Mouse (Mus musculus) kidney, embryonic 16.5 days (tissue): ENCODE measurements at regions not wholly inside any gene's neighbourhood (a gene's known extent, or its start where the extent isn't known, plus 50 kb on each side); places are given as distances from the start of the nearest gene placed in this dataset.

Experiments used
- ATAC-seq: fragments of 200-750 bp; cut with Nextera tagmentation; 2 replicates; pipeline ENCODE4 v1.8.0; 2017; ENCODE audit warnings: moderate TSS enrichment; ENCODE audit not compliant: low FRiP score, low TSS enrichment
- H3K27ac ChIP-seq: fragments of 300-500 bp; sonication (generic); 2 replicates; pipeline ENCODE4 v1.5.1; 2014; ENCODE audit warnings: low read length
- H3K27me3 ChIP-seq: fragments of 300-500 bp; sonication (generic); 2 replicates; pipeline ENCODE4 v1.6.1; 2014; ENCODE audit warnings: low read length, control low read depth, mixed read lengths; ENCODE audit not compliant: insufficient read depth
- H3K36me3 ChIP-seq: fragments of 300-500 bp; sonication (generic); 2 replicates; pipeline ENCODE4 v1.6.1; 2014; ENCODE audit warnings: low read length, control low read depth, mixed read lengths; ENCODE audit not compliant: insufficient read depth
- H3K4me1 ChIP-seq: fragments of 300-500 bp; sonication (generic); 2 replicates; pipeline ENCODE4 v1.6.1; 2014; ENCODE audit warnings: low read length, control low read depth, mixed read lengths; ENCODE audit not compliant: insufficient read depth
- H3K4me2 ChIP-seq: fragments of 300-500 bp; sonication (generic); replicated peaks from 2 replicates; pipeline ENCODE4 v1.6.1; 2014; ENCODE audit warnings: low read depth, low read length
- H3K4me3 ChIP-seq: fragments of 300-500 bp; sonication (generic); 2 replicates; pipeline ENCODE4 v1.5.1; 2014; ENCODE audit warnings: mild to moderate bottlenecking, low read length
- H3K9ac ChIP-seq: fragments of 300-500 bp; sonication (generic); replicated peaks from 2 replicates; pipeline ENCODE4 v1.6.1; 2014; ENCODE audit warnings: low read length
- H3K9me3 ChIP-seq: fragments of 300-500 bp; sonication (generic); 2 replicates; pipeline ENCODE4 v1.6.1; 2016; ENCODE audit warnings: low read length, control low read depth
- WGBS: fragments of 180-500 bp; shearing (Covaris S2); extraction: QIAGEN DNeasy Blood & Tissue Kit; methylation state at CpG from one replicate; pipeline ENCODE4 v1.1.7; 2014; 5-methylcytosine and 5-hydroxymethylcytosine counted together

DNA sequence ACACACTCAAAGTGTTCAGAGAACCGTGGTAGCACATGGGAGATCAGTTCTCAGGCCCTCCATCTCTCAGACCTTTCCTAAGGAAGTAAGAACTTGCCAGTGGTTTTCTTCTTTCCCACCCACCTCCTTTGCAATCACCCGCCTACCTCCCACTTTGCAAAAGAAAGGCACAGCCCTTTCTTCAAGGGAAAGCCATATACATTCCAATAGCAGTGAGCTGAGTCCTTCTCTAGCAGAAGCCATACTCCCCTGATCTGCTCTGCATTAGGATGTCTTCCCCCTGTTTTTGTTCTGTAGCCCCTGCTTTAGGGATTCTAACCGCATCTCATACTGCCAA, 99.1 kb downstream of the Rnd3 start:
- 66% methylated on average over 3 of the region's 3 CpGs for WGBS
- no peaks in the 10 kb centered on the region for H3K27me3 ChIP-seq
- H3K4me2 ChIP-seq: no peak overlapping the region
- H3K27ac ChIP-seq: no peak overlapping the region
- H3K36me3 ChIP-seq: no peaks in the 10 kb centered on the region
- H3K9me3 ChIP-seq: no peaks in the 10 kb centered on the region
- ATAC-seq: no peak
- H3K4me1 ChIP-seq: no peaks in the 10 kb centered on the region
- H3K4me3 ChIP-seq: no peak overlapping the region
- no peak overlapping the region for H3K9ac ChIP-seq

GRCm38 (mm10) chr2:51049101-51049833, 99.6 kb downstream of the Rnd3 start:
- no peak overlapping the region for H3K9ac ChIP-seq
- ATAC-seq: no peak
- H3K27me3 ChIP-seq: no peaks in the 10 kb centered on the region
- H3K4me1 ChIP-seq: no peaks in the 10 kb centered on the region
- no peaks in the 10 kb centered on the region for H3K9me3 ChIP-seq
- WGBS: 81% methylated on average over 8 of the region's 8 CpGs
- no peak overlapping the region for H3K27ac ChIP-seq
- no peak overlapping the region for H3K4me2 ChIP-seq
- H3K4me3 ChIP-seq: no peak overlapping the region
- no peaks in the 10 kb centered on the region for H3K36me3 ChIP-seq

DNA sequence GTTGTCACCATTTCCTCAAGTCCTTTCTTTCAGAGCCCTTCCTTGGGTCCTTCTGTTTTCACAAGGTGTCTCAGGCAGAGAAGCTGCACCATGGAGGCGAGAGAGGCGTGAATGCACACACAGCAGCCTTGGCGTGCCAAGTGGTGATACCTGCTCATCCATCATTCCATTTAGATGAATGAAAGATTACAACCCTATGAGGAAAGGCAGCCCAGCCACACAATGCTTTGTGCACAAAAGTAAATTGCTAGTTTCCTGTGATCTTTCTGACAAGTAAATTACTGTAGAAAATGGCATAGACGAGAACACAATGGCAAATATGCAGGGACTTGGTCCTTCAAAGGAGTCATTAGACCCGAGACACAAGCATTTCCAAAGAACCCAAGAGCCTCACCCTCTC, 101.4 kb downstream of the Rnd3 start:
- no peak overlapping the region for H3K27ac ChIP-seq
- H3K4me1 ChIP-seq: no peaks in the 10 kb centered on the region
- no peaks in the 10 kb centered on the region for H3K27me3 ChIP-seq
- H3K9me3 ChIP-seq: no peaks in the 10 kb centered on the region
- H3K36me3 ChIP-seq: no peaks in the 10 kb centered on the region
- no peak for ATAC-seq
- no peak overlapping the region for H3K4me2 ChIP-seq
- no peak overlapping the region for H3K9ac ChIP-seq
- no peak overlapping the region for H3K4me3 ChIP-seq
- 82% methylated on average over 5 of the region's 5 CpGs for WGBS

- no peak overlapping the region for H3K9ac ChIP-seq
- no peak overlapping the region for H3K27ac ChIP-seq
- no peaks in the 10 kb centered on the region for H3K9me3 ChIP-seq
- H3K4me1 ChIP-seq: no peaks in the 10 kb centered on the region
- no peak overlapping the region for H3K4me2 ChIP-seq
- ATAC-seq: no peak
- no peaks in the 10 kb centered on the region for H3K27me3 ChIP-seq
- H3K36me3 ChIP-seq: no peaks in the 10 kb centered on the region
- no peak overlapping the region for H3K4me3 ChIP-seq
- WGBS: 89% methylated on average over 2 of the region's 2 CpGs
Observed at GRCm38 (mm10) chr2:51045626-51046025, 103.3 kb downstream of the Rnd3 start.

DNA sequence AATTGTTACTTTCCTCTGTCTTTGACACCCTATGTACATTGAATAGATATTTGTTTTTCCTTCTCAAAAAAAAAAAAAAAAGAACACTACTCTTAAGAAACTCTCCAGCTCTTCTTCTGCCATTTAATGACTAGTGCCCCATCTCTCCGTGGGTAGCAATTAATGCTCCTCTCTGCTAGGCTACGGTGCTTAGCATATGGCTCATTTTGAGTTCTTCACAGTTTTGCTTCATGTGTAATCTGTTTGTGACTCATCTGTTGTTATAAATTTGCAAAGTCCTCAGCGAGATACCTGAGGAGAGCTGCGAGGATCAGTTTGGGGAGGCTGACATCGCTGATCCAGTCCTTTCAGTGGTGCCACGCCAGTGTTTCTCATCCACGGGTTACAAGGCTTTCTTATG, 107.8 kb downstream of the Rnd3 start:
- H3K4me2 ChIP-seq: no peak overlapping the region
- WGBS: 48% methylated on average over 7 of the region's 7 CpGs
- H3K27ac ChIP-seq: no peak overlapping the region
- H3K27me3 ChIP-seq: no peaks in the 10 kb centered on the region
- no peak overlapping the region for H3K4me3 ChIP-seq
- H3K4me1 ChIP-seq: 0 out of 2 replicates have a peak, but pooled peaks cover 3% of the 10 kb centered on the region
- H3K9ac ChIP-seq: no peak overlapping the region
- H3K36me3 ChIP-seq: no peaks in the 10 kb centered on the region
- no peak for ATAC-seq
- no peaks in the 10 kb centered on the region for H3K9me3 ChIP-seq

GRCm38 (mm10) chr2:51038685-51039084, 110.2 kb downstream of the Rnd3 start:
- H3K27ac ChIP-seq: no peak overlapping the region
- H3K27me3 ChIP-seq: no peaks in the 10 kb centered on the region
- H3K9ac ChIP-seq: no peak overlapping the region
- H3K4me3 ChIP-seq: no peak overlapping the region
- 47% methylated on average over 6 of the region's 6 CpGs for WGBS
- ATAC-seq: no peak
- H3K4me2 ChIP-seq: no peak overlapping the region
- no peaks in the 10 kb centered on the region for H3K36me3 ChIP-seq
- 0 out of 2 replicates have a peak, but pooled peaks cover 3% of the 10 kb centered on the region for H3K4me1 ChIP-seq
- H3K9me3 ChIP-seq: no peaks in the 10 kb centered on the region

DNA sequence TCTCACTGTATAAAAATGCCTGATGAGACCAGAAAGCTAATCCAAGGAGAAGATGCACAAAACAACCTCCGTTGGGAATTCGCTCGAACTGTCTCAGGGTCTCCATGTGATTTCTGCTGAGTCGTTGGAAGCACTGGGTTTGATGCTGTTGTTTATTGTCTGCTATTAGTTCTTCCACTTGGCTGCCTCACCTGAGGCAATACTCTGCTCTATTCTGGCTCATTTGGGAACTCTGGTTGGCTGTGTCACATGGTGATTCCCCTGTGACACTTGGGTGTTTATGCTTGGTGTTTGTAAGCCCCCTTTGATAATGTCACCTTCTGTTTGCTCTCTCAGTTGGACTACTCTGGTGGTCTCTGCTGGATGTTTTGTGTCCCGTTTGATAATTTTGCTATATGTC, 111.9 kb downstream of the Rnd3 start:
- Histone ChIP-seq H3K4me1 (0 out of 2 replicates have a peak, but pooled peaks cover 5% of the 10 kb centered on the region), H3K27ac (no peak overlapping the region), H3K4me2 (no peak overlapping the region), H3K36me3 (no peaks in the 10 kb centered on the region), H3K9ac (no peak overlapping the region), H3K4me3 (no peak overlapping the region), H3K27me3 (no peaks in the 10 kb centered on the region), H3K9me3 (no peaks in the 10 kb centered on the region)
- no peak for ATAC-seq
- WGBS: 78% methylated on average over 5 of the region's 5 CpGs

DNA sequence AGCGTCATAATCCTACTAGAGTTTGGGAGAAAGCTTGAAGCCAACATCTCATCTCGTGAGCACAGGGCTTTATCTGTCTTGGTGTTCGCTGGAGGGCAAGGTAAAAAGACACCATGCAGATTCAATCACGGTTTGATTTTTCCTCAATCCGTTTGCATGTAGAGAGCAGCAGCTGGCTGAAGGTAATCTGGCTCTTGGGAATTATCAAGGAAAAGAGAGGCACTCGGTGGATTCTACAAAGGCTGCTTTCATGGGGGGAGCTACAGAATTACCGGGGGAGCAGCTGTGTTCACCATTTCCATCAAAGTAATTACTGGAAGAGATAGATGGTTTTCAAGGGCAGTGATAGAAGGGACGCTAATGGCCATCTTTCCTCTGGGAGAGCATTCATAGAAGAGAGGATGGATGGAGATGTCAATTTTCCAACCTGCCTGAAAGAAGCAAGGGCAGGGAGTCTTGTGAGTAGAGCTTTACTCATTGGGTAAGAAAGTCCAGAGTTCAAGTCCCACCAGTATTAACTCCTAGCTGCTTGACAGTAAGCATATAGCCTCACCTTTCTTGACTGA, 112.6 kb downstream of the Rnd3 start:
- 84% methylated on average over 8 of the region's 8 CpGs for whole genome bisulfite sequencing
- no peaks in the 10 kb centered on the region for H3K36me3 ChIP-seq
- H3K4me1 ChIP-seq: 0 out of 2 replicates have a peak, but pooled peaks cover 5% of the 10 kb centered on the region
- no peak for ATAC-seq
- H3K27ac ChIP-seq: no peak overlapping the region
- H3K9ac ChIP-seq: no peak overlapping the region
- no peaks in the 10 kb centered on the region for H3K27me3 ChIP-seq
- H3K9me3 ChIP-seq: no peaks in the 10 kb centered on the region
- H3K4me3 ChIP-seq: no peak overlapping the region
- H3K4me2 ChIP-seq: no peak overlapping the region

GRCm38 (mm10) chr2:51033881-51034280, 115.0 kb downstream of the Rnd3 start:
- H3K9ac ChIP-seq: no peak overlapping the region
- H3K9me3 ChIP-seq: no peaks in the 10 kb centered on the region
- no peak overlapping the region for H3K4me3 ChIP-seq
- H3K4me2 ChIP-seq: no peak overlapping the region
- H3K27ac ChIP-seq: no peak overlapping the region
- 91% methylated on average over 7 of the region's 7 CpGs for WGBS
- no peaks in the 10 kb centered on the region for H3K27me3 ChIP-seq
- H3K4me1 ChIP-seq: 0 out of 2 replicates have a peak, but pooled peaks cover 5% of the 10 kb centered on the region
- ATAC-seq: no peak
- no peaks in the 10 kb centered on the region for H3K36me3 ChIP-seq

- Histone ChIP-seq H3K9ac (no peak overlapping the region), H3K36me3 (no peaks in the 10 kb centered on the region), H3K9me3 (no peaks in the 10 kb centered on the region), H3K27ac (no peak overlapping the region), H3K27me3 (no peaks in the 10 kb centered on the region), H3K4me1 (no peaks in the 10 kb centered on the region), H3K4me3 (no peak overlapping the region), H3K4me2 (no peak overlapping the region)
- ATAC-seq: no peak
- WGBS: 83% methylated on average over 2 of the region's 2 CpGs
Observed at GRCm38 (mm10) chr2:51022479-51022878, 126.4 kb downstream of the Rnd3 start.
